Mouse (Mus musculus): ENCODE data around the gene Med17. TPM values are rescaled to one million over a fixed set of nuclear protein-coding genes. Genes with fewer than 3 reads are reported as not detected.

Gene Med17
- polyA plus RNA-seq, 1 experiment: 21.3 TPM

- WGBS: 92% methylated on average over 4 of the region's 4 CpGs
- no peak overlapping the region for H3K27ac ChIP-seq (ENCODE audit: insufficient read depth, low read depth, low read length)
- no peak overlapping the region for H3K4me3 ChIP-seq (ENCODE audit: insufficient read depth, low read depth, low read length)
- H3K27me3 ChIP-seq (replicated peaks; ENCODE audit: control insufficient read depth, insufficient read depth, low read length): no peaks in the 10 kb centered on the region
- no peak for DNase-seq
- TF ChIP-seq POLR2A (IDR thresholded peaks at IDR 0.05; ENCODE audit: low read depth, low read length) (no peak), CTCF (conservative IDR thresholded peaks at IDR 0.05; ENCODE audit: insufficient read depth, insufficient read length, low read depth, low read length) (no peak)
- peaks cover 5% of the 10 kb centered on the region; the same call in 1 of the 2 replicates for H3K4me1 ChIP-seq (ENCODE audit: control insufficient read depth, insufficient read depth, low read length)
- H3K36me3 ChIP-seq (ENCODE audit: control insufficient read depth, insufficient read depth, low read length): peaks cover 7% of the 10 kb centered on the region
Observed at GRCm38 (mm10) chr9:15276855-15277254, 2.9 kb downstream of the Med17 start.

- 91% methylated on average over 2 of the region's 2 CpGs for WGBS
Observed at GRCm38 (mm10) chr9:15273981-15274380, 5.8 kb downstream of the Med17 start.

GRCm38 (mm10) chr9:15263487-15263886, 16.2 kb downstream of the Med17 start:
- WGBS: 95% methylated on average over 10 of the region's 10 CpGs
- Histone ChIP-seq H3K4me3 (ENCODE audit: insufficient read depth, low read depth, low read length) (no peak overlapping the region), H3K27me3 (replicated peaks; ENCODE audit: control insufficient read depth, insufficient read depth, low read length) (no peaks in the 10 kb centered on the region), H3K36me3 (ENCODE audit: control insufficient read depth, insufficient read depth, low read length) (peaks cover 8% of the 10 kb centered on the region), H3K4me1 (ENCODE audit: control insufficient read depth, insufficient read depth, low read length) (no peaks in the 10 kb centered on the region), H3K27ac (ENCODE audit: insufficient read depth, low read depth, low read length) (no peak overlapping the region)
- DNase-seq: no peak
- TF ChIP-seq POLR2A (IDR thresholded peaks at IDR 0.05; ENCODE audit: low read depth, low read length) (no peak), CTCF (conservative IDR thresholded peaks at IDR 0.05; ENCODE audit: insufficient read depth, insufficient read length, low read depth, low read length) (no peak)

More at GRCm38 (mm10) chr9:15273981-15274380, 5.8 kb downstream of the Med17 start:
- no peaks in the 10 kb centered on the region for H3K4me1 ChIP-seq (ENCODE audit: control insufficient read depth, insufficient read depth, low read length)
- no peaks in the 10 kb centered on the region for H3K27me3 ChIP-seq (replicated peaks; ENCODE audit: control insufficient read depth, insufficient read depth, low read length)
- TF ChIP-seq CTCF (conservative IDR thresholded peaks at IDR 0.05; ENCODE audit: insufficient read depth, insufficient read length, low read depth, low read length): no peak
- no peak for TF ChIP-seq POLR2A (IDR thresholded peaks at IDR 0.05; ENCODE audit: low read depth, low read length)
- H3K36me3 ChIP-seq (ENCODE audit: control insufficient read depth, insufficient read depth, low read length): peaks cover 7% of the 10 kb centered on the region
- no peak overlapping the region for H3K4me3 ChIP-seq (ENCODE audit: insufficient read depth, low read depth, low read length)
- no peak overlapping the region for H3K27ac ChIP-seq (ENCODE audit: insufficient read depth, low read depth, low read length)
- no peak for DNase-seq

- H3K27ac ChIP-seq (ENCODE audit: insufficient read depth, low read depth, low read length): no peak overlapping the region
- H3K36me3 ChIP-seq (ENCODE audit: control insufficient read depth, insufficient read depth, low read length): peaks cover 8% of the 10 kb centered on the region
- no peak for DNase-seq
- no peaks in the 10 kb centered on the region for H3K27me3 ChIP-seq (replicated peaks; ENCODE audit: control insufficient read depth, insufficient read depth, low read length)
- WGBS: 92% methylated on average over 8 of the region's 8 CpGs
- H3K4me3 ChIP-seq (ENCODE audit: insufficient read depth, low read depth, low read length): no peak overlapping the region
- no peaks in the 10 kb centered on the region for H3K4me1 ChIP-seq (ENCODE audit: control insufficient read depth, insufficient read depth, low read length)
- no peak for TF ChIP-seq CTCF (conservative IDR thresholded peaks at IDR 0.05; ENCODE audit: insufficient read depth, insufficient read length, low read depth, low read length)
- TF ChIP-seq POLR2A (IDR thresholded peaks at IDR 0.05; ENCODE audit: low read depth, low read length): no peak
Observed at GRCm38 (mm10) chr9:15261980-15262379, 17.8 kb downstream of the Med17 start.

- no peak for TF ChIP-seq CTCF (conservative IDR thresholded peaks at IDR 0.05; ENCODE audit: insufficient read depth, insufficient read length, low read depth, low read length)
- no peak for TF ChIP-seq POLR2A (IDR thresholded peaks at IDR 0.05; ENCODE audit: low read depth, low read length)
- Histone ChIP-seq H3K4me1 (ENCODE audit: control insufficient read depth, insufficient read depth, low read length) (peaks cover 12% of the 10 kb centered on the region; the same call in 1 of the 2 replicates), H3K27me3 (replicated peaks; ENCODE audit: control insufficient read depth, insufficient read depth, low read length) (no peaks in the 10 kb centered on the region), H3K4me3 (ENCODE audit: insufficient read depth, low read depth, low read length) (no peak overlapping the region), H3K36me3 (ENCODE audit: control insufficient read depth, insufficient read depth, low read length) (no peaks in the 10 kb centered on the region), H3K27ac (ENCODE audit: insufficient read depth, low read depth, low read length) (no peak overlapping the region)
- DNase-seq: no peak
- 50% methylated on average over 3 of the region's 3 CpGs for WGBS
Observed at GRCm38 (mm10) chr9:15256214-15256613, 23.5 kb downstream of the Med17 start.

GRCm38 (mm10) chr9:15254501-15254900, 25.2 kb downstream of the Med17 start:
- DNase-seq: no peak
- 75% methylated on average over 7 of the region's 7 CpGs for WGBS
- Histone ChIP-seq H3K36me3 (ENCODE audit: control insufficient read depth, insufficient read depth, low read length) (no peaks in the 10 kb centered on the region), H3K27me3 (replicated peaks; ENCODE audit: control insufficient read depth, insufficient read depth, low read length) (no peaks in the 10 kb centered on the region), H3K4me3 (ENCODE audit: insufficient read depth, low read depth, low read length) (no peak overlapping the region), H3K27ac (ENCODE audit: insufficient read depth, low read depth, low read length) (no peak overlapping the region), H3K4me1 (ENCODE audit: control insufficient read depth, insufficient read depth, low read length) (peaks cover 17% of the 10 kb centered on the region)
- TF ChIP-seq CTCF (conservative IDR thresholded peaks at IDR 0.05; ENCODE audit: insufficient read depth, insufficient read length, low read depth, low read length) (no peak), POLR2A (IDR thresholded peaks at IDR 0.05; ENCODE audit: low read depth, low read length) (no peak)

- TF ChIP-seq CTCF (conservative IDR thresholded peaks at IDR 0.05; ENCODE audit: insufficient read depth, insufficient read length, low read depth, low read length): no peak
- no peak for TF ChIP-seq POLR2A (IDR thresholded peaks at IDR 0.05; ENCODE audit: low read depth, low read length)
- peak; percentile 92 for DNase-seq
- WGBS: 47% methylated on average over 7 of the region's 7 CpGs
- Histone ChIP-seq H3K36me3 (ENCODE audit: control insufficient read depth, insufficient read depth, low read length) (no peaks in the 10 kb centered on the region), H3K4me3 (ENCODE audit: insufficient read depth, low read depth, low read length) (no peak overlapping the region), H3K4me1 (ENCODE audit: control insufficient read depth, insufficient read depth, low read length) (peaks cover 17% of the 10 kb centered on the region), H3K27me3 (replicated peaks; ENCODE audit: control insufficient read depth, insufficient read depth, low read length) (no peaks in the 10 kb centered on the region), H3K27ac (ENCODE audit: insufficient read depth, low read depth, low read length) (peak overlapping the region; percentile 89)
Observed at GRCm38 (mm10) chr9:15252196-15252595, 27.5 kb downstream of the Med17 start.
